Mouse (Mus musculus): ENCODE results near the gene Uhmk1. TPM values are rescaled to one million over a fixed set of nuclear protein-coding genes. Genes with fewer than 3 reads are reported as not detected.

Gene Uhmk1
- polyA plus RNA-seq, 1 experiment from 2014 or later, result 5.7 TPM

DNA sequence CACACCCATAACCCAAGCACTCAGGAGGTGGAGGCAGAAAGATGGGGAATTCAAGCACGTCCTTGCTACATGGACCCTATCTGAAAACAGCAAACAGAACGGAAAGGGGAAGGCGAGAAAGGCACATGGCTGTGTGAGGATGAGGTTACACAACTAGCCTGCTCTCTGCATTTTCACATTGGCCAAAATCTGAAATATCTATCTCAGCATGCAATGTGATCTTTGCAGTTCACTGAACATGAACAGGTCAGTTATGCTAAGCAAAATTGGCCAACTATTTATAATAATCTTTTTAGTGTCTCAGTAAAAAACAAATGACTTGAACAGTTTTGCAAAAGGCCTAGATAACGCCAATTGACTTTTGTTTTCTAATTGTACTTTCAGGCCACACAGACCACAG, 65.4 kb downstream of the Uhmk1 start:
- Histone ChIP-seq H3K9me3 (ENCODE audit: control insufficient read depth, low read length) (no peaks in the 10 kb centered on the region), H3K36me3 (ENCODE audit: control insufficient read depth, insufficient read depth, low read length) (no peaks in the 10 kb centered on the region), H3K9ac (ENCODE audit: low read depth, low read length) (no peak overlapping the region), H3K4me3 (ENCODE audit: low read length) (no peak overlapping the region), H3K4me1 (ENCODE audit: control insufficient read depth, insufficient read depth, low read length) (no peaks in the 10 kb centered on the region), H3K27ac (ENCODE audit: low read length) (no peak overlapping the region), H3K4me2 (ENCODE audit: low read depth, low read length) (no peak overlapping the region), H3K27me3 (replicated peaks; ENCODE audit: control insufficient read depth, insufficient read depth, low read length) (no peaks in the 10 kb centered on the region)
- WGBS, result 88% methylated on average over 4 of the region's 4 CpGs
- no peak for ATAC-seq

DNA sequence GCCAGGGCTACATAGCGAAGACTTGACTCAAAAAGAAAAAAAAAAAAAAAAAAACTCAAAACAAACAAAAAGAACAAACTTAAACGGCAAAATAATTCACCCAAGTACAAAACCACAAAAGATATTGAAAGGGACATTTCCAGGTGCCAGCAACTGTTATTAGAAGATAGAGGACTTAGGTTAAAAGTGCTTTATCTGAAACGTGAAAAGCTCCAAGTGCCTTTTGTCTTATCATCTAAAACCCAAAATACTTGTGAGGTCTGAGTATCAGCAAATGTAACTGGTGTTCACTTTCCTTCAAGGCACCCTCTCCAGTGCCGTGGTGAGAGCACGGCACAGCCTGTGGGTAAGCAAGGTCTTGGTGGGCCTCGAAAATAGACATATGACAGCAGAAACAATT, 66.7 kb downstream of the Uhmk1 start:
- no peaks in the 10 kb centered on the region for H3K36me3 ChIP-seq (ENCODE audit: control insufficient read depth, insufficient read depth, low read length)
- no peak for ATAC-seq
- no peak overlapping the region for H3K9ac ChIP-seq (ENCODE audit: low read depth, low read length)
- H3K4me3 ChIP-seq (ENCODE audit: low read length), result no peak overlapping the region
- no peak overlapping the region for H3K27ac ChIP-seq (ENCODE audit: low read length)
- H3K27me3 ChIP-seq (replicated peaks; ENCODE audit: control insufficient read depth, insufficient read depth, low read length), result no peaks in the 10 kb centered on the region
- no peaks in the 10 kb centered on the region for H3K4me1 ChIP-seq (ENCODE audit: control insufficient read depth, insufficient read depth, low read length)
- H3K4me2 ChIP-seq (ENCODE audit: low read depth, low read length), result no peak overlapping the region
- WGBS, result 89% methylated on average over 6 of the region's 6 CpGs
- no peaks in the 10 kb centered on the region for H3K9me3 ChIP-seq (ENCODE audit: control insufficient read depth, low read length)

DNA sequence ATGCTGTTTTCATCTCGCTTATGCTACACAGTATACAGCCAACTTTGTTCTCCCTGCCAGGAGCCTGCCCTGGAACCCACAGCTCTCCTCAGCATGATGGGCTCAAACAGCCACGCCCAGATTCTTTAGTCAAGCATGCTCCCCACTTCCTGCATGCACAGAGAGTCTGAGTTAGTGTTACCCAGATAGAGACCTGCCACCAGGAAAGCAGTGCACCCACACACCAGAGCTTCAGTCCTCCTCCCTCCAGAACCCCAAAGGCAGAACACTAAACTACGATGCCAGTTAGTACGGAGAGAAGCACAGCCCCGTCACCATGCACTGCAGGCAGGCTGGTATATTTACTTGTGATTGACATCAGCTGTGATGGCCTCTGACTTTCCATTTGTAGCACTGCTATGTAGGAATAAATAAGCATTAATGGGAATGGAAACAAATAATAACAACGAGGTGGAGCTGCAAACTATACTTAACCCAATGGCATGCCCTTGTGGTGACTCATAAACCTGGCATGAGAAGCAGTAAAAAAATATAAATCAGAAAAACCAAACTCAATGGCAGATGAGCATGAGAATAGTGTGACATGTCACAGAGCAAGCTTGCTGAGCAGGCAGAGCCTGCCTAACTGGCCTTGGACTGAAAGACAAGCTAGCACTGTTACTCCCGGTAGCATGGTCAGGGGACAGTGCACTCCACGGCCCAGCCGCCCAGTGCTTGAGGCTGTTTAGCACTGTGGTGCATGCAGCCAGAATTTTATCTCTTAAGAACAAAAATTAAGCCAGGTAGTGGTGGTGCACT, 67.3 kb downstream of the Uhmk1 start:
- no peak overlapping the region for H3K27ac ChIP-seq (ENCODE audit: low read length)
- H3K9me3 ChIP-seq (ENCODE audit: control insufficient read depth, low read length), result no peaks in the 10 kb centered on the region
- ATAC-seq, result peak; percentile 48; the same call in 1 of the 2 replicates
- no peaks in the 10 kb centered on the region for H3K36me3 ChIP-seq (ENCODE audit: control insufficient read depth, insufficient read depth, low read length)
- H3K4me1 ChIP-seq (ENCODE audit: control insufficient read depth, insufficient read depth, low read length), result no peaks in the 10 kb centered on the region
- H3K4me3 ChIP-seq (ENCODE audit: low read length), result no peak overlapping the region
- no peak overlapping the region for H3K4me2 ChIP-seq (ENCODE audit: low read depth, low read length)
- H3K27me3 ChIP-seq (replicated peaks; ENCODE audit: control insufficient read depth, insufficient read depth, low read length), result no peaks in the 10 kb centered on the region
- H3K9ac ChIP-seq (ENCODE audit: low read depth, low read length), result no peak overlapping the region
- WGBS, result 78% methylated on average over 9 of the region's 9 CpGs

DNA sequence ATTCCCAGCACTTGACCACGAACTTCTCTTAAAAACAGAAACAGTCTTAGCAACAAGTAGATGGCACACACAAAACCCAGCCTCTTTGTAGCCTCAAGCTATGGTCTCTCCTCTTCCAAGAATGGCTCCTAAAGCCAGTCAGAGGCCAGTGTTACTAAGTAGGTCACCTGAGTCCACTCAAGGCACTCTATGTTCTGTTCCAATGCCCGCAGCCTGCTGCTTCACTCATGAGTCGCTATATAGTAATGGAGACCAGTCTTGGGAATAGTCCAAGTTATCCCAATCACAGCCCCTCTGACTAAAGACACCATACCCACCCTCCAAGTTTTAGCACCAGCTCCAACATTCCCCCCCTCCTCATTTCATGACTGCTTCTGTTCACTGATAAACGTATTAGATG, 69.6 kb downstream of the Uhmk1 start:
- no peak for ATAC-seq
- Histone ChIP-seq H3K27ac (ENCODE audit: low read length) (no peak overlapping the region), H3K4me2 (ENCODE audit: low read depth, low read length) (no peak overlapping the region), H3K36me3 (ENCODE audit: control insufficient read depth, insufficient read depth, low read length) (no peaks in the 10 kb centered on the region), H3K9ac (ENCODE audit: low read depth, low read length) (no peak overlapping the region), H3K9me3 (ENCODE audit: control insufficient read depth, low read length) (no peaks in the 10 kb centered on the region), H3K4me1 (ENCODE audit: control insufficient read depth, insufficient read depth, low read length) (no peaks in the 10 kb centered on the region), H3K27me3 (replicated peaks; ENCODE audit: control insufficient read depth, insufficient read depth, low read length) (no peaks in the 10 kb centered on the region), H3K4me3 (ENCODE audit: low read length) (no peak overlapping the region)
- 88% methylated on average over 4 of the region's 4 CpGs for WGBS

Other genes with a start within 250 kb of the Uhmk1 start
- 21.1 and 23.8 TPM in 2 replicates for gene Hsd17b7, start 246.2 kb downstream of the Uhmk1 start, polyA plus RNA-seq (2015; fragmentation: Nextera tagmentation; extraction: Ambion mirVana)
- gene Ddr2, start 104.6 kb downstream of the Uhmk1 start, polyA plus RNA-seq (2015; fragmentation: Nextera tagmentation; extraction: Ambion mirVana), result 31.9 and 34.8 TPM in 2 replicates
- 46.5 and 46.9 TPM in 2 replicates for gene Uap1, start 40.4 kb downstream of the Uhmk1 start, polyA plus RNA-seq (2015; fragmentation: Nextera tagmentation; extraction: Ambion mirVana)
- gene Sh2d1b2, start 17.4 kb upstream of the Uhmk1 start, polyA plus RNA-seq (2015; fragmentation: Nextera tagmentation; extraction: Ambion mirVana), result not detected in 2 replicates
- gene Sh2d1b1, start 61.9 kb upstream of the Uhmk1 start, polyA plus RNA-seq (2015; fragmentation: Nextera tagmentation; extraction: Ambion mirVana), result 0.35 and 0.50 TPM in 2 replicates
- gene Gm7694, start 90.9 kb upstream of the Uhmk1 start, polyA plus RNA-seq (2015; fragmentation: Nextera tagmentation; extraction: Ambion mirVana), result 2.5 and 2.7 TPM in 2 replicates
- 0.80 and 1.0 TPM in 2 replicates for gene Spata46, start 93.4 kb upstream of the Uhmk1 start, polyA plus RNA-seq (2015; fragmentation: Nextera tagmentation; extraction: Ambion mirVana)

Data from intestine, embryonic 16.5 days (tissue).